Mouse (Mus musculus) A20 (cell line): ENCODE data around the gene Fam189a2.

ENCODE experiments used
- DNase-seq: peaks from one replicate; pipeline ENCODE4 v3.0.0-alpha.2; 2011; ENCODE audit warnings: low read depth, low spot score

The Fam189a2 gene

GRCm38 (mm10) chr19:24025876-24026275, 4.9 kb downstream of the Fam189a2 start:
- no peak for DNase-seq

GRCm38 (mm10) chr19:24024667-24025066, 6.2 kb downstream of the Fam189a2 start:
- no peak for DNase-seq

- DNase-seq, result no peak
Measured at GRCm38 (mm10) chr19:24024131-24024530, 6.7 kb downstream of the Fam189a2 start.

GRCm38 (mm10) chr19:24023351-24023750, 7.5 kb downstream of the Fam189a2 start:
- no peak for DNase-seq

- DNase-seq, result no peak
Measured at GRCm38 (mm10) chr19:24022771-24023170, 8.0 kb downstream of the Fam189a2 start.

GRCm38 (mm10) chr19:24022301-24022700, 8.5 kb downstream of the Fam189a2 start:
- peak; percentile 6 for DNase-seq

GRCm38 (mm10) chr19:24020736-24021135, 10.1 kb downstream of the Fam189a2 start:
- no peak for DNase-seq

GRCm38 (mm10) chr19:24019609-24020008, 11.2 kb downstream of the Fam189a2 start:
- no peak for DNase-seq

GRCm38 (mm10) chr19:24018396-24018795, 12.4 kb downstream of the Fam189a2 start:
- DNase-seq, result no peak

- DNase-seq, result no peak
Measured at GRCm38 (mm10) chr19:24017892-24018291, 12.9 kb downstream of the Fam189a2 start.

GRCm38 (mm10) chr19:24017427-24017826, 13.4 kb downstream of the Fam189a2 start:
- no peak for DNase-seq

- DNase-seq, result no peak
Measured at GRCm38 (mm10) chr19:24016706-24017386, 14.0 kb downstream of the Fam189a2 start.

- DNase-seq, result no peak
Measured at GRCm38 (mm10) chr19:24013241-24013640, 17.6 kb downstream of the Fam189a2 start.

GRCm38 (mm10) chr19:24012479-24012878, 18.3 kb downstream of the Fam189a2 start:
- DNase-seq, result no peak

GRCm38 (mm10) chr19:24007638-24008360, 23.0 kb downstream of the Fam189a2 start:
- no peak for DNase-seq

- DNase-seq, result no peak
Measured at GRCm38 (mm10) chr19:24007002-24007637, 23.7 kb downstream of the Fam189a2 start.

- DNase-seq, result no peak
Measured at GRCm38 (mm10) chr19:23995766-23996399, 34.9 kb downstream of the Fam189a2 start.

GRCm38 (mm10) chr19:23988166-23988565, 42.7 kb downstream of the Fam189a2 start:
- DNase-seq, result no peak

- DNase-seq, result no peak
Measured at GRCm38 (mm10) chr19:23987291-23987690, 43.5 kb downstream of the Fam189a2 start.

GRCm38 (mm10) chr19:23984186-23984585, 46.6 kb downstream of the Fam189a2 start:
- DNase-seq, result no peak

GRCm38 (mm10) chr19:23980598-23980997, 50.2 kb downstream of the Fam189a2 start:
- no peak for DNase-seq

GRCm38 (mm10) chr19:23977901-23978443, 52.8 kb downstream of the Fam189a2 start:
- DNase-seq, result no peak
